Mouse (Mus musculus) embryonic facial prominence, embryonic 11.5 days (tissue): ENCODE measurements around the gene Gm10663. TPM values are rescaled to one million over a fixed set of nuclear protein-coding genes. Genes with fewer than 3 reads are reported as not detected.

Experiments
- ATAC-seq: fragments of 200-750 bp; cut with Nextera tagmentation; replicated peaks from 2 replicates; pipeline ENCODE4 v1.8.0; 2017; ENCODE audit warnings: low read depth; ENCODE audit not compliant: insufficient number of reproducible peaks, low FRiP score, low TSS enrichment
- DNase-seq: peaks from one replicate; pipeline ENCODE4 v3.0.0-alpha.2; 2015; ENCODE audit warnings: low spot score
- H3K27ac ChIP-seq: fragments of 300-500 bp; sonication (generic); replicated peaks from 2 replicates; pipeline ENCODE4 v1.5.1; 2014; ENCODE audit warnings: mild to moderate bottlenecking, low read depth, low read length, control low read depth
- H3K27me3 ChIP-seq: fragments of 300-500 bp; sonication (generic); 2 replicates; pipeline ENCODE4 v1.6.1; 2014; ENCODE audit warnings: mild to moderate bottlenecking, low read length, moderate library complexity, mixed read lengths; ENCODE audit not compliant: control insufficient read depth, insufficient read depth
- H3K36me3 ChIP-seq: fragments of 300-500 bp; sonication (generic); replicated peaks from 2 replicates; pipeline ENCODE4 v1.6.1; 2014; ENCODE audit warnings: low read depth, mild to moderate bottlenecking, low read length, moderate library complexity, mixed read lengths; ENCODE audit not compliant: control insufficient read depth, insufficient read depth
- H3K4me1 ChIP-seq: fragments of 300-500 bp; sonication (generic); 2 replicates; pipeline ENCODE4 v1.6.1; 2014; ENCODE audit warnings: low read length, mixed read lengths; ENCODE audit not compliant: control insufficient read depth, insufficient read depth
- H3K4me2 ChIP-seq: fragments of 300-500 bp; sonication (generic); 2 replicates; pipeline ENCODE4 v1.6.1; 2014; ENCODE audit warnings: low read depth, mild to moderate bottlenecking, control low read depth, low read length, moderate library complexity
- H3K4me3 ChIP-seq: fragments of 300-500 bp; sonication (generic); 2 replicates; pipeline ENCODE4 v1.5.1; 2014; ENCODE audit warnings: low read depth, low read length, control low read depth
- H3K9ac ChIP-seq: fragments of 300-500 bp; sonication (generic); replicated peaks from 2 replicates; pipeline ENCODE4 v1.6.1; 2014; ENCODE audit warnings: mild to moderate bottlenecking, control low read depth, low read length
- H3K9me3 ChIP-seq: fragments of 300-500 bp; sonication (generic); replicated peaks from 2 replicates; pipeline ENCODE4 v1.6.1; 2016; ENCODE audit warnings: mild to moderate bottlenecking, low read length, inconsistent platforms, mixed read lengths; ENCODE audit not compliant: control insufficient read depth
- WGBS: fragments of 180-500 bp; shearing (Covaris S2); extraction: QIAGEN DNeasy Blood & Tissue Kit; methylation state at CpG from one replicate; pipeline ENCODE4 v1.1.7; 2014; 5-methylcytosine and 5-hydroxymethylcytosine counted together
- polyA plus RNA-seq: library from polyadenylated mRNA; unstranded; fragments of >200 nt; fragmentation: Nextera tagmentation; extraction: Ambion mirVana; gene quantifications from 2 replicates; pipeline ENCODE4 v1.2.1, GENCODE M21; 2014

The Gm10663 gene
- polyA plus RNA-seq, 1 experiment from 2014 or later, result not detected

DNA sequence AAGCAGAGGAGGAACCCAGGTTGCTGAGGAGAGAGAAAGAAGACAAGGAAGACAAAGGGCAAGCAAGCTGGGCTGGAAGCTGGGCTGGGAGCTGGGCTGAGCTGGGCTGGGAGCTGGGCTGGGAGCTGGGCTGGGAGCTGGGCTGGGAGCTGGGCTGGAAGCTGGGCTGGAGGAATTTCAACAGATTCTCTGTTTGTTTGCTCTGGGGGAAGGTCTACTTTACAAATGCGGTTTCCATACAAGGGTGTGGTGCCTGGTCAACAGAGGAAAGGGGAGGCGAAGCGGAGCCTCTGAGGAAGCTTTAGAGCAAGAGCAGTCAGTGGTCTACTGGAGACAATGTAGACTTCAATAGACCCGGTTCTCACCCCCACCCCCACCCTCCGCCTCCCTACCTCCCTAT is 28.3 kb upstream of the Gm10663 start:
- no peaks in the 10 kb centered on the region for H3K4me1 ChIP-seq
- no peaks in the 10 kb centered on the region for H3K27me3 ChIP-seq
- no peak overlapping the region for H3K4me2 ChIP-seq
- H3K36me3 ChIP-seq, result no peaks in the 10 kb centered on the region
- DNase-seq (no peak), ATAC-seq (no peak)
- no peak overlapping the region for H3K27ac ChIP-seq
- 46% methylated on average over 5 of the region's 5 CpGs for WGBS
- H3K4me3 ChIP-seq, result no peak overlapping the region
- H3K9me3 ChIP-seq, result no peaks in the 10 kb centered on the region
- no peak overlapping the region for H3K9ac ChIP-seq

DNA sequence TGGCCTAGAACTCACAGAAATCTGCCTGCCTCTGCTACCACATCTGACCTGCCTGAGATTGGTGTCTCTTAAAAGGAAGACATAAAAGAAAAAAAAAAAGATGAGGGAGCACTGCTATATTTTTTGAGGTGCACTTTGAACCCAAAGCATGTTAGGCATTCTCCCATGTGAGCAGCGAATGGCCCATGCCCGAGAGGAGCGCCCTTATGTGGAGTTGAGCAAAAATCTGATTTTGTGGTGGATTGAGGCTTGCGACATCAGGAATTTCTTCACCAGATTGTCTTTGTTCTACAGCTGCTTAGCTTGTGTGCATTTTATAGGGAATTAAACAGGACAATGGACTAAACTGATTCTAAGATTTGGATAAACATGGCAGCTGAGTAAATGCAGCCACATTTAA is 27.6 kb upstream of the Gm10663 start:
- H3K9me3 ChIP-seq, result no peaks in the 10 kb centered on the region
- no peaks in the 10 kb centered on the region for H3K36me3 ChIP-seq
- ATAC-seq (no peak), DNase-seq (no peak)
- no peaks in the 10 kb centered on the region for H3K27me3 ChIP-seq
- no peak overlapping the region for H3K4me3 ChIP-seq
- no peaks in the 10 kb centered on the region for H3K4me1 ChIP-seq
- 92% methylated on average over 4 of the region's 4 CpGs for WGBS
- no peak overlapping the region for H3K4me2 ChIP-seq
- H3K9ac ChIP-seq, result no peak overlapping the region
- no peak overlapping the region for H3K27ac ChIP-seq

DNA sequence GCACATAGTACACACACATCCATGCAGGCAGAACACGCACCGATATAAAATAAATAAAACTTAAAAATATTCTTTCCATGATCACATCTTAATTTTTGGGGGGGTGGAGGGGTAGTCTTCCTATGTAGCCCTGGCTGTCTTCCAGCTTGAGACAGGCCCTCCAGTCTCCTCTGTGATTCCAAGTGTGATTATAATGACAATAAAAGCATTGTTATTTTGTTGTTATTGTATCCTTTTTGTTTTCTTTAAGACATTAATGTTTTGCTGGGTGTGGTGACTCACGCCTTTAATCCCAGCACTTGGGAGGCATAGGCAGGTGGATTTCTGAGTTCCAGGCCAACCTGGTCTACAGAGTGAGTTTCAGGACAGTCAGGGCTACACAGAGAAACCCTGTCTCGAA is 27.0 kb upstream of the Gm10663 start:
- DNase-seq (no peak), ATAC-seq (no peak)
- Histone ChIP-seq H3K36me3 (no peaks in the 10 kb centered on the region), H3K9me3 (no peaks in the 10 kb centered on the region), H3K4me3 (no peak overlapping the region), H3K27me3 (no peaks in the 10 kb centered on the region), H3K27ac (no peak overlapping the region), H3K4me1 (no peaks in the 10 kb centered on the region), H3K9ac (no peak overlapping the region), H3K4me2 (no peak overlapping the region)
- 89% methylated on average over 4 of the region's 4 CpGs for WGBS

DNA sequence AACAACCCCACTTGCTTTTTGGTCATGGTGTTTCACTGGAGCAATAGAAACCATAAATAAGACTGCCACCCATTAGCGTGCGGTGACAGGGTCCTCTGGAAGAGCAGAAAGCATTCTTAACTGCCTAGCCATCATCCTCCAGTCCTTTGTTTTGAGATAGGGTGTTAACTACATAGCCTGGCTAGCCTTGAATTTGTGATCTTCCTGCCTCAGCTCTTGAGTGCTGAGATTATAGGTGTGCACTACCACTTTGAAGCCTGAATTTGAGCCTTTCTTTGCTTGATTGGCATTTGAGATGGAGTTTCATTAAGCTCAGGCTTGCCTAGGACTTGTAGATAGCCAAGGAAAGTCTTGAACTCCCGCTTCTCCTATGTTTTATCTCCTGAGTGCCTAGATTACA is 21.3 kb upstream of the Gm10663 start:
- Histone ChIP-seq H3K27ac (no peak overlapping the region), H3K4me2 (no peak overlapping the region), H3K36me3 (no peaks in the 10 kb centered on the region), H3K9me3 (no peaks in the 10 kb centered on the region), H3K27me3 (no peaks in the 10 kb centered on the region), H3K9ac (no peak overlapping the region), H3K4me1 (no peaks in the 10 kb centered on the region), H3K4me3 (no peak overlapping the region)
- DNase-seq (no peak), ATAC-seq (no peak)
- WGBS, result 97% methylated on average over 3 of the region's 3 CpGs

DNA sequence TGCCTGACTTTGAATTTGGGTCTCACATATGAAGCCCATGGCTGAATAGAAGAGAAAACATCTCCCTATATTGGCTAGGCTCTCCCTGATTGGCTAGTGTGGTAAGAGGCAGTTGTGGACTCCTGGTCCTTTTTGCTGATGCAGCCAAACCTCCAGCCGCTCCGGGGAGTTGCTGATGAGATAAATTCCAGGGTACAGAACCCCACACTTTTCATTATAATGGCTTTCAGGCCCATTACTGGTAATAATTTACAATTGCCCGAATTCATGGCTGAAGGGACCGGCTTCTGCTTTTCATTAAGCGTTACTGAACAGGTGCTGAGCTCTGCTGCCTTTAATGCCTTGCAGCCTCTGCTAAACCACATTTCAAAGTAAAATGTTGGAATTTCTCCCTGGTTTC is 20.9 kb upstream of the Gm10663 start:
- Histone ChIP-seq H3K27me3 (no peaks in the 10 kb centered on the region), H3K4me1 (no peaks in the 10 kb centered on the region), H3K9me3 (no peaks in the 10 kb centered on the region), H3K4me2 (no peak overlapping the region), H3K36me3 (no peaks in the 10 kb centered on the region), H3K4me3 (no peak overlapping the region), H3K9ac (no peak overlapping the region), H3K27ac (no peak overlapping the region)
- WGBS, result 36% methylated on average over 5 of the region's 5 CpGs
- peak; percentile 78 for DNase-seq
- ATAC-seq, result peak; percentile 73; the same call in 1 of the 2 replicates

DNA sequence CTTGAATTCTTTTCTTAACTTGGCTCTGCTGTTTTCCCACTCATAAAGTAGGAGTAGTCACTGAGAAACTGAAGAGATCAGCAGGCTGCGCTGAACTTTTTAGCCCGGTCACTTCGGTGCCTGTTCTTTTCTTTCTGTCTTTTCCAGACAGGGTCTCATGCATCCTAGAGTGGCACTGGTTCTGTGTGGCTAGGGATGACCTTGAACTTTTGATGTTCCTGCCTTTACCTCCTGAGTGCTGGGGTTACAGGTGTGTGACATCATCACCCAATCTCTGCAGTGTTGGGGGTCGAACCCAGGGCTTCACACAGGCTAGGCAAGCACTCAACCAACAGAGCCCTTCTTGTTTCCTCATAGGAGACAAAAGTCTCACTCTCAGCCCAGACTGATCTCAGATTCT is 18.1 kb upstream of the Gm10663 start:
- WGBS, result 89% methylated on average over 4 of the region's 4 CpGs
- Histone ChIP-seq H3K4me2 (no peak overlapping the region), H3K9ac (no peak overlapping the region), H3K36me3 (no peaks in the 10 kb centered on the region), H3K27ac (no peak overlapping the region), H3K4me1 (no peaks in the 10 kb centered on the region), H3K9me3 (no peaks in the 10 kb centered on the region), H3K4me3 (no peak overlapping the region), H3K27me3 (no peaks in the 10 kb centered on the region)
- no peak for ATAC-seq
- DNase-seq, result no peak

DNA sequence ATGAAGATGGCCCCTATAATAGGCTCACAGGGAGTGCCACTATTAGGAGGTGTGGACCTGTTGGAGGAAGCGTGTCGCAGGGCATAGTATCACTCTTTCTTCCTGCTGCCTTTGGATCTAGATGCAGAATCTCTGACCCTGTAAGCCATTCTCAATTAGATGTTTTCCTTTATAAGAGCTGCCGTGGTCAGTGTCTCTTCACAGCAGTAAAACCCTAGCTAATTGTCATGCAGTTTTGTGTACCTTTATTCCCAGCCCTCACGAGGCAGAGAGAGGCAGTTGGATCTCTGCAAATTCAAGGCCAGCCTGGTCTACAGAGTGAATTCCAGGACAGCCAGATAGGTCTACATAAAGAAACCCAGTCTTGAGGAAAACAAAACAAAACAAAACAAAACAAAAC is 12.6 kb upstream of the Gm10663 start:
- Histone ChIP-seq H3K36me3 (no peaks in the 10 kb centered on the region), H3K27ac (no peak overlapping the region), H3K4me3 (no peak overlapping the region), H3K9me3 (no peaks in the 10 kb centered on the region), H3K4me2 (no peak overlapping the region), H3K9ac (no peak overlapping the region), H3K4me1 (no peaks in the 10 kb centered on the region), H3K27me3 (no peaks in the 10 kb centered on the region)
- no peak for DNase-seq
- no peak for ATAC-seq
- 75% methylated on average over 4 of the region's 4 CpGs for WGBS

DNA sequence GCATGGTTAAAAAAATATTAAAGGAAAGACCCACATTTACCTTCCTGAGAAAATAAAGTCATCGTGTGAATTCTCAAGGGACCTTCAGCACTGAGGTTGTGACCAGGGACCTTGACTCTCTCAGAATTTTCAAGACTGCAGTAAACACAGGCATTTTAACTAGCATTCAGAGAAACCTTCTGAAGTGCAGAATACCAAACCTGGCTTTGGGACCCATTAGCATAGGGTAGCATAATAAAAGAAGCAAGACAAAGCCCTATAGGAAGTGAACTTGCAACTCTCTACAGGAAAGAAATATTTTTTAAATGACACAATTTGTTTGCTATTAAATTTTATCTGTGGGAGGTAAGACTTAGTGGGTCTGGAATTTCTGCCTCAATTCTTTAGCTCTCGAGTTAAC is 10.8 kb upstream of the Gm10663 start:
- DNase-seq, result no peak
- H3K27ac ChIP-seq, result no peak overlapping the region
- H3K36me3 ChIP-seq, result no peaks in the 10 kb centered on the region
- no peaks in the 10 kb centered on the region for H3K9me3 ChIP-seq
- no peak for ATAC-seq
- H3K9ac ChIP-seq, result no peak overlapping the region
- H3K27me3 ChIP-seq, result no peaks in the 10 kb centered on the region
- H3K4me3 ChIP-seq, result no peak overlapping the region
- WGBS, result 53% methylated on average over 2 of the region's 2 CpGs
- H3K4me1 ChIP-seq, result no peaks in the 10 kb centered on the region
- H3K4me2 ChIP-seq, result no peak overlapping the region

DNA sequence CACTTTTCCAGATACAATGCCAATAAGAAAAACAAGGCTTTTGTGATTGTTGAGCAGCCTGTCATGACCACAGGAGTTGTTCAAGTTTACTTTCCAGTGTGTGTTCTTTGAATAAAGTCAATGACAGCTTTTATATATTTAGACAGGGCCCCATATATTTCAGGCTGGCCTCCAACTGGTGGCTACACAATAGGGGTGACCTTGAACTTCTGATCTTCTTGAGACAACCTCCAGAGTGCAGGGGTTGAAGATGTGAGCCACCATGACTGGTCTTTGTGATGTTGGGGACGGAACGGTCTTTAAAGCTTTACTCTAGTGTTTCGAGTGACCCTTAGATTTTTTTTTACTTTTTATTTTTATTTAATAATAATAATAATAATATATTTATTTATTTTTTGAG is 9.2 kb upstream of the Gm10663 start:
- no peak overlapping the region for H3K9ac ChIP-seq
- H3K4me2 ChIP-seq, result no peak overlapping the region
- no peak overlapping the region for H3K4me3 ChIP-seq
- no peak for DNase-seq
- no peaks in the 10 kb centered on the region for H3K36me3 ChIP-seq
- H3K27me3 ChIP-seq, result no peaks in the 10 kb centered on the region
- 93% methylated on average over 3 of the region's 3 CpGs for WGBS
- H3K9me3 ChIP-seq, result no peaks in the 10 kb centered on the region
- no peaks in the 10 kb centered on the region for H3K4me1 ChIP-seq
- H3K27ac ChIP-seq, result no peak overlapping the region
- no peak for ATAC-seq
